Mouse (Mus musculus): ENCODE results near the gene Brpf1. TPM values are rescaled to one million over a fixed set of nuclear protein-coding genes. Genes with fewer than 3 reads are reported as not detected.

The Brpf1 gene
- polyA plus RNA-seq, 1 experiment, result 12.9 TPM

DNA sequence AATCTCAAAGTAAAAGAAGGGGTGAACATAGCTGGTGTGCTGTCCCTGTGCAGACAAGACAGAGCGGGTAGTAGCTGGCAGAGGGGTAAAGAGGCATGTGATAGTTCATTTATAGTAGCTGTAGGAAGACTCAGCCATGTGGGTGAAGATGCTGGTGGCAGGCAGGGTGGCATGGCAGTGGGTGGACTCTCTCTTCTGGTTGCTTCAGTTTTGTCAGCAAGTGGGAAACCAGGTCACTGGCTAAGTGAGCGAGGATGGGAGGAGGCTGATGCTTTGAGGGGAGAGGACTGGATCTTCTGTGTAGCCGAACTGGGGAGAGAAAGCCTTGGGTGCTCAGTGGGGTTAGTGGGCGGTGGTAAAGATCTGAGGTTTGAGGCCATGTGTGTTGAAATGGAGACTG lies 19.7 kb upstream of the Brpf1 start:
- H3K4me1 ChIP-seq (ENCODE audit: control insufficient read depth, insufficient read depth, insufficient read length, low read length), result peaks cover 5% of the 10 kb centered on the region
- no peak overlapping the region for H3K27ac ChIP-seq (ENCODE audit: insufficient read depth, low read depth, low read length)
- no peaks in the 10 kb centered on the region for H3K36me3 ChIP-seq (ENCODE audit: control insufficient read depth, insufficient read depth, low read length)
- TF ChIP-seq POLR2A (IDR thresholded peaks at IDR 0.05; ENCODE audit: low read depth, low read length) (no peak), CTCF (IDR thresholded peaks at IDR 0.05; ENCODE audit: extremely low read depth, insufficient read length, insufficient replicate concordance, low read depth, low read length) (no peak)
- WGBS, result 75% methylated on average over 4 of the region's 4 CpGs
- H3K27me3 ChIP-seq (ENCODE audit: control insufficient read depth, insufficient read depth, low read length), result peaks cover 18% of the 10 kb centered on the region
- no peak overlapping the region for H3K4me3 ChIP-seq (ENCODE audit: low read depth, low read length)

DNA sequence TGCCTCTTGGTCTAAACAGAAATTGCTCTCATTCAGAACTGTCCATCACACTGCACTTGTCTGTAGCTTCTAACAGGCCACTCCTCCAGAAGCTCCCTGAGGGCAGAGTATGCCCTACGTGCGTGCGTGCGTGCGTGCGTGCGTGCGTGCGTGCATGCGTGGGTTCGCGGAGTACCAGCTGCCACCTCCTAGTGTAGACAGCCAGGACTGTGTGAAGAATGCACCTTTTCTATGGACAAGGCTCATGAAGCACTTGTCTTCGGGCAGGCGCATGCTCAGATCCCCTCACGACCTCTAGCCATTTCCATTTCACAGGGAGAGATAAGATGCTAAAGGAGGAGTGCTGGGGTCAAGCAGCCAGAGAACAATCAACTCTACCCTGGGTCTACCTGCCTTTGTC lies 17.6 kb upstream of the Brpf1 start:
- 88% methylated on average over 15 of the region's 15 CpGs for WGBS
- Histone ChIP-seq H3K36me3 (ENCODE audit: control insufficient read depth, insufficient read depth, low read length) (no peaks in the 10 kb centered on the region), H3K4me1 (ENCODE audit: control insufficient read depth, insufficient read depth, insufficient read length, low read length) (no peaks in the 10 kb centered on the region), H3K4me3 (ENCODE audit: low read depth, low read length) (no peak overlapping the region), H3K27me3 (ENCODE audit: control insufficient read depth, insufficient read depth, low read length) (no peaks in the 10 kb centered on the region), H3K27ac (ENCODE audit: insufficient read depth, low read depth, low read length) (no peak overlapping the region)
- TF ChIP-seq CTCF (IDR thresholded peaks at IDR 0.05; ENCODE audit: extremely low read depth, insufficient read length, insufficient replicate concordance, low read depth, low read length), result no peak

GRCm38 (mm10) chr6:113290346-113290745 lies 16.6 kb upstream of the Brpf1 start:
- 73% methylated on average over 6 of the region's 6 CpGs for WGBS
- TF ChIP-seq CTCF (IDR thresholded peaks at IDR 0.05; ENCODE audit: extremely low read depth, insufficient read length, insufficient replicate concordance, low read depth, low read length), result no peak
- TF ChIP-seq POLR2A (IDR thresholded peaks at IDR 0.05; ENCODE audit: low read depth, low read length), result no peak
- no peaks in the 10 kb centered on the region for H3K4me1 ChIP-seq (ENCODE audit: control insufficient read depth, insufficient read depth, insufficient read length, low read length)
- H3K36me3 ChIP-seq (ENCODE audit: control insufficient read depth, insufficient read depth, low read length), result no peaks in the 10 kb centered on the region
- H3K4me3 ChIP-seq (ENCODE audit: low read depth, low read length), result no peak overlapping the region
- no peak overlapping the region for H3K27ac ChIP-seq (ENCODE audit: insufficient read depth, low read depth, low read length)
- H3K27me3 ChIP-seq (ENCODE audit: control insufficient read depth, insufficient read depth, low read length), result no peaks in the 10 kb centered on the region

GRCm38 (mm10) chr6:113292938-113293337 lies 14.0 kb upstream of the Brpf1 start:
- Histone ChIP-seq H3K27ac (ENCODE audit: insufficient read depth, low read depth, low read length) (no peak overlapping the region), H3K4me1 (ENCODE audit: control insufficient read depth, insufficient read depth, insufficient read length, low read length) (no peaks in the 10 kb centered on the region), H3K36me3 (ENCODE audit: control insufficient read depth, insufficient read depth, low read length) (no peaks in the 10 kb centered on the region), H3K27me3 (ENCODE audit: control insufficient read depth, insufficient read depth, low read length) (no peaks in the 10 kb centered on the region), H3K4me3 (ENCODE audit: low read depth, low read length) (no peak overlapping the region)
- WGBS, result 50% methylated on average over 5 of the region's 5 CpGs
- TF ChIP-seq POLR2A (IDR thresholded peaks at IDR 0.05; ENCODE audit: low read depth, low read length) (no peak), CTCF (IDR thresholded peaks at IDR 0.05; ENCODE audit: extremely low read depth, insufficient read length, insufficient replicate concordance, low read depth, low read length) (no peak)

GRCm38 (mm10) chr6:113296046-113296445 lies 10.9 kb upstream of the Brpf1 start:
- 77% methylated on average over 2 of the region's 2 CpGs for WGBS
- no peaks in the 10 kb centered on the region for H3K36me3 ChIP-seq (ENCODE audit: control insufficient read depth, insufficient read depth, low read length)
- no peaks in the 10 kb centered on the region for H3K27me3 ChIP-seq (ENCODE audit: control insufficient read depth, insufficient read depth, low read length)
- no peak overlapping the region for H3K27ac ChIP-seq (ENCODE audit: insufficient read depth, low read depth, low read length)
- TF ChIP-seq POLR2A (IDR thresholded peaks at IDR 0.05; ENCODE audit: low read depth, low read length) (no peak), CTCF (IDR thresholded peaks at IDR 0.05; ENCODE audit: extremely low read depth, insufficient read length, insufficient replicate concordance, low read depth, low read length) (no peak)
- no peaks in the 10 kb centered on the region for H3K4me1 ChIP-seq (ENCODE audit: control insufficient read depth, insufficient read depth, insufficient read length, low read length)
- no peak overlapping the region for H3K4me3 ChIP-seq (ENCODE audit: low read depth, low read length)

- Histone ChIP-seq H3K27me3 (ENCODE audit: control insufficient read depth, insufficient read depth, low read length) (no peaks in the 10 kb centered on the region), H3K4me1 (ENCODE audit: control insufficient read depth, insufficient read depth, insufficient read length, low read length) (no peaks in the 10 kb centered on the region), H3K36me3 (ENCODE audit: control insufficient read depth, insufficient read depth, low read length) (no peaks in the 10 kb centered on the region), H3K4me3 (ENCODE audit: low read depth, low read length) (no peak overlapping the region), H3K27ac (ENCODE audit: insufficient read depth, low read depth, low read length) (no peak overlapping the region)
- WGBS, result 36% methylated on average over 4 of the region's 4 CpGs
- TF ChIP-seq CTCF (IDR thresholded peaks at IDR 0.05; ENCODE audit: extremely low read depth, insufficient read length, insufficient replicate concordance, low read depth, low read length), result no peak
- TF ChIP-seq POLR2A (IDR thresholded peaks at IDR 0.05; ENCODE audit: low read depth, low read length), result no peak
Measured at GRCm38 (mm10) chr6:113296639-113297038, 10.3 kb upstream of the Brpf1 start.

DNA sequence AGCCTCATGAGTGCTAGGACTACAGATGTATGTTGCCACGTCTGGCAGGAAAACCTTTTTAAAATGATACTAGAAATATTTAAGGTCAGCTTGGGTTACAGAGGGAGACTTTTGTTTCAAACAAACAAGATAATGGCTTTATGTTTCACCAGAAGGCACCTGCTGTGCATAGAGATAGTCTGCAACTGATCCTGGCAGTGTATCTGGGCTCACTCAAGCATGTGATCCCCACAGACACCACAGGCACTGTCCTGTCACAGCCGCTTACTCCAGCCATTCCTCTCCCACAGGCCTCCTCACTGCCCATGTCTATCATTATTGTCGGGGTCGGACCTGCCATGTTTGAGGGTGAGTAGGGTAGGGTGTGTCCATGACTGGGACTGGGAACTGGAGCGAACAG lies 5.6 kb upstream of the Brpf1 start:
- WGBS, result 83% methylated on average over 5 of the region's 5 CpGs
- no peak for TF ChIP-seq POLR2A (IDR thresholded peaks at IDR 0.05; ENCODE audit: low read depth, low read length)
- TF ChIP-seq CTCF (IDR thresholded peaks at IDR 0.05; ENCODE audit: extremely low read depth, insufficient read length, insufficient replicate concordance, low read depth, low read length), result no peak
- H3K36me3 ChIP-seq (ENCODE audit: control insufficient read depth, insufficient read depth, low read length), result no peaks in the 10 kb centered on the region
- no peaks in the 10 kb centered on the region for H3K4me1 ChIP-seq (ENCODE audit: control insufficient read depth, insufficient read depth, insufficient read length, low read length)
- no peaks in the 10 kb centered on the region for H3K27me3 ChIP-seq (ENCODE audit: control insufficient read depth, insufficient read depth, low read length)
- no peak overlapping the region for H3K27ac ChIP-seq (ENCODE audit: insufficient read depth, low read depth, low read length)
- no peak overlapping the region for H3K4me3 ChIP-seq (ENCODE audit: low read depth, low read length)

DNA sequence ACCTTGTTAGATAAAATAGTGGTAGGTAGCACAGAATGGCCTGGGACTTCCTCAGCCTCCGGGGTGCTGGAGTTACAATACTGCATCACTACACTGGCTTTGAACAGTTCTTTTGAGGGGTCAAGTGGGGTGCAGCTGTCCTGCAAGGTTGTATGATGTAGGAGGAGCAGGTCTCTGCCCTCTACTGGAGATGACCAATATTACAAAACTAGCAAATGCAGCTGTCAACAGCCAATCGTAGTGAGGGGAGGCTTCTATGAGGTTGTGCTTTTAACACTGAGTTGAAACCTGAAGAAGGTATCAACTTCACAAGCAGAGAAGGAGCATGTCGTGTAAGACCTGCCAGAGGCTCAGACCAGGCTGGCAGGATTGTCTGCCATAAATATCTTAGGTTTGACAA lies 4.7 kb upstream of the Brpf1 start:
- Histone ChIP-seq H3K27me3 (ENCODE audit: control insufficient read depth, insufficient read depth, low read length) (no peaks in the 10 kb centered on the region), H3K36me3 (ENCODE audit: control insufficient read depth, insufficient read depth, low read length) (no peaks in the 10 kb centered on the region), H3K4me3 (ENCODE audit: low read depth, low read length) (no peak overlapping the region), H3K27ac (ENCODE audit: insufficient read depth, low read depth, low read length) (no peak overlapping the region), H3K4me1 (ENCODE audit: control insufficient read depth, insufficient read depth, insufficient read length, low read length) (no peaks in the 10 kb centered on the region)
- 17% methylated on average over 3 of the region's 3 CpGs for WGBS
- peak; percentile 16; the same call in 1 of the 2 replicates for TF ChIP-seq CTCF (IDR thresholded peaks at IDR 0.05; ENCODE audit: extremely low read depth, insufficient read length, insufficient replicate concordance, low read depth, low read length)
- TF ChIP-seq POLR2A (IDR thresholded peaks at IDR 0.05; ENCODE audit: low read depth, low read length), result no peak

Measured in small intestine, adult 2 months (tissue).